Mouse (Mus musculus) forebrain, embryonic 12.5 days (tissue): Measurements from ENCODE around the gene Gnb4. TPM values are rescaled to one million over a fixed set of nuclear protein-coding genes. Genes with fewer than 3 reads are reported as not detected.
A peak's percentile ranks its signal among the peaks of the same experiment; 100 is the strongest.

Experiments used
- ATAC-seq: fragments of 200-750 bp; cut with Nextera tagmentation; 2 replicates; pipeline ENCODE4 v1.8.0; 2017; ENCODE audit warnings: moderate TSS enrichment; ENCODE audit not compliant: low FRiP score
- H3K27ac ChIP-seq: fragments of 300-500 bp; sonication (generic); 2 replicates; pipeline ENCODE4 v1.5.1; 2016; ENCODE audit warnings: mild to moderate bottlenecking
- H3K27me3 ChIP-seq: fragments of 300-500 bp; sonication (generic); 2 replicates; pipeline ENCODE4 v1.6.1; 2016; ENCODE audit warnings: mild to moderate bottlenecking
- H3K36me3 ChIP-seq: fragments of 300-500 bp; sonication (generic); replicated peaks from 2 replicates; pipeline ENCODE4 v1.6.1; 2016; ENCODE audit warnings: mild to moderate bottlenecking
- H3K4me1 ChIP-seq: fragments of 300-500 bp; sonication (generic); 2 replicates; pipeline ENCODE4 v1.6.1; 2016
- H3K4me2 ChIP-seq: fragments of 300-500 bp; sonication (generic); 2 replicates; pipeline ENCODE4 v1.6.1; 2016; ENCODE audit warnings: mild to moderate bottlenecking, moderate library complexity
- H3K4me3 ChIP-seq: fragments of 300-500 bp; sonication (generic); replicated peaks from 2 replicates; pipeline ENCODE4 v1.5.1; 2016; ENCODE audit warnings: mild to moderate bottlenecking
- H3K9ac ChIP-seq: fragments of 300-500 bp; sonication (generic); 2 replicates; pipeline ENCODE4 v1.6.1; 2016; ENCODE audit warnings: mild to moderate bottlenecking
- H3K9me3 ChIP-seq: fragments of 300-500 bp; sonication (generic); 2 replicates; pipeline ENCODE4 v1.6.1; 2016
- WGBS: fragments of 180-500 bp; shearing (Covaris S2); methylation state at CpG from one replicate; pipeline ENCODE4 v1.1.7; 2016; 5-methylcytosine and 5-hydroxymethylcytosine counted together
- polyA plus RNA-seq: library from polyadenylated mRNA; unstranded; fragments of >200 nt; fragmentation: Nextera tagmentation; extraction: Ambion mirVana; gene quantifications from 2 replicates; pipeline ENCODE4 v1.2.1, GENCODE M21; 2016

The Gnb4 gene
- polyA plus RNA-seq, 1 experiment from 2014 or later, result 40.5 TPM

DNA sequence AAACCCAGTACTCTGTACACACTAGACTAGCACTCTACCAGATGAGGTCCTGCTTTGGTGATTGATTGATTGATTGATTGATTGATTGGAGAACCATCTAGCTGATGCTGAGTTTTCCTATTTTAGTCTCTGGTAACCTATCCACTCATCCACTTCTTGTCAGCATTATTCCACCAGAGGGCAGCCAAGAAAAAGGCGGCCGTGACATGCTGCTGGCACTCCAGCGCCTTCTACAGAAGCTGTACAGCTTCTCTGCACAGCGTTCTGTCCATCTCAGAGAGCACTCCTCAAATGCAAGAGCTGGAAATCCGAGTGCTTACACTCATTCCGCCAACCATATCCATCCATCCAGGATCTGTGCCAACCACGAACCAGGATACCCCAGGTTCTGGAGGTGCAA lies 5.8 kb downstream of the Gnb4 start:
- peak; percentile 66; the same call in 1 of the 2 replicates for ATAC-seq
- no peak overlapping the region for H3K4me3 ChIP-seq
- H3K9me3 ChIP-seq, result no peaks in the 10 kb centered on the region
- no peak overlapping the region for H3K9ac ChIP-seq
- 0 out of 2 replicates have a peak, but pooled peaks cover 2% of the 10 kb centered on the region for H3K4me1 ChIP-seq
- 32% methylated on average over 7 of the region's 7 CpGs for WGBS
- no peak overlapping the region for H3K27ac ChIP-seq
- H3K27me3 ChIP-seq, result no peaks in the 10 kb centered on the region
- no peaks in the 10 kb centered on the region for H3K36me3 ChIP-seq
- no peak overlapping the region for H3K4me2 ChIP-seq

DNA sequence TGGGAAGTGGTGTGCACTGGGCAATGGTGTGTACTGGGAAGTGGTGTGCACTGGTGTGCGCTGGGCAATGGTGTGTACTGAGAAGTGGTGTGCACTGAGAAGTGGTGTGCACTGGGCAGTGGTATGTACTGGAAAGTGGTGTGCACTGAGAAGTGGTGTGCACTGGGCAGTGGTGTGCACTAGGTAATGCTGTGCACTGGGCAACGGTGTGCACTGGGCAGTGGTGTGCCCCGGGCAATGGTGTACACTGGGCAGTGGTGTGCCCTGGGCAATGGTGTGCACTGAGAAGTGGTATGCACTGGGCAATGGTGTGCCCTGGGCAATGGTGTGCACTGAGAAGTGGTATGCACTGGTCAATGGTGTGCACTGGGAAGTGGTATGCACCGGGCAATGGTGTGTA lies 7.2 kb downstream of the Gnb4 start:
- no peaks in the 10 kb centered on the region for H3K9me3 ChIP-seq
- ATAC-seq, result 0 out of 2 replicates have a peak, but pooled peaks have one; percentile 10
- H3K4me2 ChIP-seq, result no peak overlapping the region
- no peaks in the 10 kb centered on the region for H3K36me3 ChIP-seq
- H3K27me3 ChIP-seq, result no peaks in the 10 kb centered on the region
- no peak overlapping the region for H3K4me3 ChIP-seq
- H3K27ac ChIP-seq, result no peak overlapping the region
- 0 out of 2 replicates have a peak, but pooled peaks cover 2% of the 10 kb centered on the region for H3K4me1 ChIP-seq
- H3K9ac ChIP-seq, result no peak overlapping the region
- WGBS, result 97% methylated on average over 4 of the region's 4 CpGs

DNA sequence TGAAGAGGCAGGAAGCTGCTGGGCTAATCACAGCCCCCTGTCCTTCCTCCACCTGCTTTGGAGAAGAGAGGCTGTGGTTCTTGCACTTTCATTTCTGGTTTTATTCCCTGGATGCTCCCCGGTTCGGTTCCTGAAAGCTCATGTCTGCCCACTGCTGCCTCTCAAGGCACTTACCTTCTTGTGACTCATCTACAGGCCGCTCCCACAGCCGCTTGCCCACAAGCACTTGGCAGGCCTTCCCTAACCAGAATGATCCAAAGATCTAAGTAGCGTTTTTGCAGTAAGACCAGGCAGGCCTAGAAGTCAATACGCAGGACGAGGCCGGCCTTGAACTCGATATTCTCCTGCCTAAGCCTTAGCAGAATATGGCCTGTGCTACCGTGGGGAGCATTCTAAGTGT lies 15.3 kb downstream of the Gnb4 start:
- Histone ChIP-seq H3K4me2 (no peak overlapping the region), H3K27me3 (no peaks in the 10 kb centered on the region), H3K27ac (no peak overlapping the region), H3K9me3 (no peaks in the 10 kb centered on the region), H3K9ac (no peak overlapping the region), H3K36me3 (no peaks in the 10 kb centered on the region), H3K4me1 (no peaks in the 10 kb centered on the region), H3K4me3 (no peak overlapping the region)
- WGBS, result 94% methylated on average over 10 of the region's 10 CpGs
- ATAC-seq, result no peak

DNA sequence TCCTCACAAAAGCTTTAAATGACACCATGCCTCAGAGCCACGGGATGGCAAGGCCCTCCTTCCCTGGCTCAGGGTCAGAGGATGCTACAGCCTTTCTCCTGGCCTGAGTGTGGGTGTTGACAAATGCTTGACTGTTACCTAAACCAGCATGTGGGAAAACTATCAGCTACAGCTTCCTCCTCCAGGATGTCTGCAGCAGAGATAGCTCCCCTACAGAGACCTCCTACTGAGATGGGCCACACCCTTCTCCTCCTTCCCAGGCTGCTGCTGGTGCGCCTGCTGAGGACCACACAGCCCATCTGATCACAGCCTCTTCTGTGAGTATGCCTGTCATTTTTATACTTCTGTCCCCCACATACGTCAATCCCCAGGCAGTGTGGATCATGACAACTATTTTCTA lies 17.1 kb downstream of the Gnb4 start:
- Histone ChIP-seq H3K9me3 (no peaks in the 10 kb centered on the region), H3K4me3 (no peak overlapping the region), H3K9ac (no peak overlapping the region), H3K4me2 (no peak overlapping the region), H3K27me3 (no peaks in the 10 kb centered on the region), H3K4me1 (no peaks in the 10 kb centered on the region), H3K36me3 (no peaks in the 10 kb centered on the region), H3K27ac (no peak overlapping the region)
- ATAC-seq, result no peak
- WGBS, result 78% methylated on average over 3 of the region's 3 CpGs

DNA sequence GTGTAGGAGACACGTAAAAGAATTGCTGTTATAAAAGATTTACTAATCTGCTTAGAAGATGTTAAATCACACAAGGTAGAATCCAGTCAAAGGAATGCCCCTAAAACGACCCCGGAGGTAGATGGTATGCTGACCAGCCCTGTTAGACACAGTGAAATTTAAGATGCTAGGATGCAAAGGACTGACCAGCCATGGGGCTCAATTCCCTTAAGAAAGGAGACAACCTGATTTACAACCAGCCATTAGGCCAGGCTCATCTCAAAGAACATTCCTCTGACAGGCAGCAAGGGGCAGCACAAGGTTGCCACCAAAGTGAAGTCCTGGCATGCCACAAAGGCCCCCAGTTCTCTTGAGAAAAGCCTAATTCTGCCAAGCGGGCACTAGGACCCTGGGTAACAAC lies 21.3 kb downstream of the Gnb4 start:
- H3K4me1 ChIP-seq, result no peaks in the 10 kb centered on the region
- no peaks in the 10 kb centered on the region for H3K9me3 ChIP-seq
- H3K36me3 ChIP-seq, result no peaks in the 10 kb centered on the region
- H3K4me2 ChIP-seq, result no peak overlapping the region
- ATAC-seq, result no peak
- no peak overlapping the region for H3K27ac ChIP-seq
- H3K27me3 ChIP-seq, result no peaks in the 10 kb centered on the region
- WGBS, result 87% methylated on average over 4 of the region's 4 CpGs
- H3K4me3 ChIP-seq, result no peak overlapping the region
- H3K9ac ChIP-seq, result no peak overlapping the region

DNA sequence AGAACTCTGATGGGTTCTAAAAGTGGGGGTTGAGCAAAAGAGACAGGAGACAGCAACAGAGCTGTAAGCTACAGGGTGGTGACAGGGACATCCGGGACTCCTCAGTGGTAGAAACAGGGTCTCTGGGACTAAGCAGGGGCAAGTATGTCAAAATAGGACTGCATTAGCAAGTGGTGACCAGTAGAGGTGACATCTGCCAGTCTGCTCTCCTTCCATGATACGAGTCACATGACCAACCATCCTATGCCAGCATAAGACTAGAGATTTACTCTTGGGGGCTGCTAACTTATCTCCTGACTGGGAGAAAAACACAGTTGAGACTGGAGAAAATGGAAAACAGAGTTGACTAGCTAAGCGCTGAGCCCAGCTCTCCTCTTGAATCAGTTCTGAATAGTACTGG lies 30.1 kb downstream of the Gnb4 start:
- WGBS, result 91% methylated on average over 3 of the region's 3 CpGs
- H3K9ac ChIP-seq, result no peak overlapping the region
- H3K27ac ChIP-seq, result no peak overlapping the region
- no peaks in the 10 kb centered on the region for H3K9me3 ChIP-seq
- no peak overlapping the region for H3K4me2 ChIP-seq
- no peaks in the 10 kb centered on the region for H3K27me3 ChIP-seq
- H3K4me3 ChIP-seq, result no peak overlapping the region
- ATAC-seq, result no peak
- H3K4me1 ChIP-seq, result no peaks in the 10 kb centered on the region
- H3K36me3 ChIP-seq, result peaks cover 32% of the 10 kb centered on the region

DNA sequence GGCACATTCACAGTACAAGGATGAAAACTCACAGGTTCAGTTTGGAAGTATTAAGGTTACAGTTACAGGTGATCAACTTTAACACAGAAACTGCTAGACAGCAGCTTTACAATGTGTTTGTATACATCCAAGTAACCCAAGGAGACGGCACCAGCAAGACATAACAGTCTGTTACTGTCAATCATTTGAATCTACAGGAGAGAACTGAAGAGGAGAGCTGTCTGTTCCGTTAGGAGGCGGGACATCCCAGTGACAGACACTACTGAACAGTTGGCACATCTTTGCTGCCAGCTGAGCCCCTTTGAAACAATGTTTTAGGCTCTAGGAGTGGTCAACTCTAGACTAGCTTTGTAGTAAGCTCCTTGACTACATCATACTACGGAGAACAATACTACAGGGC lies 32.9 kb downstream of the Gnb4 start:
- H3K27me3 ChIP-seq, result no peaks in the 10 kb centered on the region
- H3K4me1 ChIP-seq, result no peaks in the 10 kb centered on the region
- H3K4me3 ChIP-seq, result no peak overlapping the region
- 93% methylated on average over 4 of the region's 4 CpGs for WGBS
- H3K36me3 ChIP-seq, result peaks cover 34% of the 10 kb centered on the region
- ATAC-seq, result no peak
- H3K4me2 ChIP-seq, result no peak overlapping the region
- H3K9me3 ChIP-seq, result no peaks in the 10 kb centered on the region
- H3K27ac ChIP-seq, result no peak overlapping the region
- no peak overlapping the region for H3K9ac ChIP-seq

DNA sequence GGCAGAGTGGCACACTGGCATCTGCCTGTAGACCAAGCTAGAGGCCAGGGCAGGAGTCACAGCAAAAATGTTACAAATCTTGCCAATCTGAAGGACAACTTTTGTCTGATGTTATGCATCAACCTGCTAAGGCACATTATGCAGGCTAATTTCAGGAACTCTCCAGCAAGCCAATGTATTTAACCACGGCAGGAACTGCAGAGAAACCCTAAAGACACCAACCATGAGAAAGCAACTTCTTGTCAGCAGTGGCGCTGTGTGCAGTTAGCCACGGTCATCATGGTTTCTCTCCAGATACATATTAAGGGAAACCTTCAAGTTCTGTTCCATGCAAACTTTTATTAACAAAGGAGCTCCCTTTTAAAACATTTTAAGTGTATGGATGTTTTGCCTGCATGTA lies 34.5 kb downstream of the Gnb4 start:
- H3K4me1 ChIP-seq, result no peaks in the 10 kb centered on the region
- H3K36me3 ChIP-seq, result peaks cover 38% of the 10 kb centered on the region
- H3K27me3 ChIP-seq, result no peaks in the 10 kb centered on the region
- ATAC-seq, result no peak
- H3K9ac ChIP-seq, result no peak overlapping the region
- H3K27ac ChIP-seq, result no peak overlapping the region
- no peak overlapping the region for H3K4me3 ChIP-seq
- 89% methylated on average over 3 of the region's 3 CpGs for WGBS
- H3K9me3 ChIP-seq, result no peaks in the 10 kb centered on the region
- H3K4me2 ChIP-seq, result no peak overlapping the region

DNA sequence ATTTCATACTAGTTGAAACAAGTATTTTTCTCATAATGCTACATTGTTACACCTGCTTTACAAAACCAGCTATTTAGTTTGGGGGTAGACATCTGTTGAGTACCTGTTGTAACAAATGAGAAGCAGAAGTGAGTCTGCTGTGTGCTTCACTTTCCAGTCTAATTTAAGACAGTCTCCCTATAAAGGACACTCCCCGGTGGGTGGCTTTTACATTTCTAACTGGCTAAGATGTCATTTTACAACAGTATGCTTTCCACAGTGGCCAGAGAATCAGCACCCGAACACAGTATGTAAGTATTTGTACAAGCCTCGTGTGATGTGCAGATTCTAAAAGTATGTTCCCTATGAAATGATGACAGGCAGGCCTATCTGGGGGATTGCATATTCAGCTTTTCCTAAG lies 35.6 kb downstream of the Gnb4 start:
- 79% methylated on average over 3 of the region's 3 CpGs for whole genome bisulfite sequencing

DNA sequence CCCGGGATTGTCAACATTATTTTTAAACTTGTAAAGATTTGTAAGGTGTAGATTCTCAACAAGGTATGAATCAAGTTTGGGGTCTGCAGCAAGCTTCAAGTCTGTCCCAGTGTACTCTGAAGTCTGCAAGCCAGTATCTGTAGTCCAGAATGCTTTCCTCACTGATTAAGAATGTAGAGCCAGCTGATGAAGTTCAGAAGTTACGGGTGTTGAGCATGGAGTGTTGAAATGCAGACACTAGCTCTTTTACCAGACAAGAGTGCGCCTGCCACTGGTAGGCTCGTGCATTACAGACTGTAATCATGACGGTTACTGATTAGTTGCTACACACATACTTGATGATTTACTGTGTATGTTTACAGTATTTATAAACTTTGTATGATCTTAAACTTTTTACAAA lies 37.6 kb downstream of the Gnb4 start:
- H3K27me3 ChIP-seq, result no peaks in the 10 kb centered on the region
- H3K4me3 ChIP-seq, result no peak overlapping the region
- no peak for ATAC-seq
- peaks cover 61% of the 10 kb centered on the region for H3K36me3 ChIP-seq
- no peak overlapping the region for H3K27ac ChIP-seq
- H3K4me1 ChIP-seq, result no peaks in the 10 kb centered on the region
- 90% methylated on average over 5 of the region's 5 CpGs for WGBS
- H3K9ac ChIP-seq, result no peak overlapping the region
- H3K4me2 ChIP-seq, result no peak overlapping the region
- no peaks in the 10 kb centered on the region for H3K9me3 ChIP-seq

More for the DNA sequence above, 35.6 kb downstream of the Gnb4 start:
- Histone ChIP-seq H3K4me3 (no peak overlapping the region), H3K4me2 (no peak overlapping the region), H3K9me3 (no peaks in the 10 kb centered on the region), H3K4me1 (no peaks in the 10 kb centered on the region), H3K27me3 (no peaks in the 10 kb centered on the region), H3K36me3 (peaks cover 45% of the 10 kb centered on the region), H3K27ac (no peak overlapping the region), H3K9ac (no peak overlapping the region)
- no peak for ATAC-seq

DNA sequence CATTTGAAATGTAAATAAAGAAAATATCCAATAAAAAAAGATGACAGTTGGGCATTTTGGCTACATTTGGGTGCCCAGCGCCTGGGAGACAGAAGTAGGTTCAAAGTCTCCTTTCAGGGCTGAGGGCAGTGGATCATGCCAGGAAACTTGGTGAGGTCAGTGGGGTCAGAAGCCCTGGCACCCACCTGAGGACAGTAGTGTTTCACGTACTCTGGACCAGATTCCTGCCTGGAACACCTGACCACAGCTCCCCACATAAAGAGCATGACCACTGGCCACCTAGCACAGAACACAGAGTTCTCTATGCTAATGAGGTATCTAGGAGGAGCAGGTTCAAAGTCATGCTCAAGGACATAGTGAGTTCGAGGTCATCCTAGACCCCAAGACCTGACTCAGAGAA lies 41.2 kb downstream of the Gnb4 start:
- peaks cover 42% of the 10 kb centered on the region for H3K36me3 ChIP-seq
- ATAC-seq, result no peak
- no peak overlapping the region for H3K4me3 ChIP-seq
- no peak overlapping the region for H3K4me2 ChIP-seq
- H3K9ac ChIP-seq, result no peak overlapping the region
- no peak overlapping the region for H3K27ac ChIP-seq
- 92% methylated on average over 3 of the region's 3 CpGs for WGBS
- no peaks in the 10 kb centered on the region for H3K4me1 ChIP-seq
- H3K27me3 ChIP-seq, result no peaks in the 10 kb centered on the region
- H3K9me3 ChIP-seq, result no peaks in the 10 kb centered on the region

DNA sequence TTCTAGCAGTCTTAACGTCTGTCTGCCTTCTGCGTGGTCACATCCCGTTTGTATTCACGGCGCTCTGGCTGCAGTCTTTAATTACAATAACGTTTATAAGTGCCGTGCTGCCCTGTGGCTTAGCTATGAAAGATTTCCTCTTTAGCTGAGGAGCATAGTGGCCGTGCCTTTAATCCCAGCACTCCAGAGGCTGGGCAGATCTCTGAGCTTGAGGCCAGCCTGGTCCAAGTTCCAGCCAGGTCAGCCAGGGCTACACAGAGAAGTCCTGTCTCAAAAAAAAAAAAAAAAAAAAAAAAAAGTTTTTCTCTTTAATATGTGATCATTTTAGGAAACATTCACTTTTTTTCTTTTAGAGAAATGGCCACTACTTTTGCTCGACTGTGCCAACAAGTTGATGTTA lies 42.5 kb downstream of the Gnb4 start:
- Histone ChIP-seq H3K9me3 (no peaks in the 10 kb centered on the region), H3K4me2 (no peak overlapping the region), H3K27ac (no peak overlapping the region), H3K4me3 (no peak overlapping the region), H3K9ac (no peak overlapping the region), H3K27me3 (no peaks in the 10 kb centered on the region), H3K36me3 (peaks cover 54% of the 10 kb centered on the region), H3K4me1 (no peaks in the 10 kb centered on the region)
- ATAC-seq, result no peak
- 37% methylated on average over 9 of the region's 9 CpGs for WGBS

DNA sequence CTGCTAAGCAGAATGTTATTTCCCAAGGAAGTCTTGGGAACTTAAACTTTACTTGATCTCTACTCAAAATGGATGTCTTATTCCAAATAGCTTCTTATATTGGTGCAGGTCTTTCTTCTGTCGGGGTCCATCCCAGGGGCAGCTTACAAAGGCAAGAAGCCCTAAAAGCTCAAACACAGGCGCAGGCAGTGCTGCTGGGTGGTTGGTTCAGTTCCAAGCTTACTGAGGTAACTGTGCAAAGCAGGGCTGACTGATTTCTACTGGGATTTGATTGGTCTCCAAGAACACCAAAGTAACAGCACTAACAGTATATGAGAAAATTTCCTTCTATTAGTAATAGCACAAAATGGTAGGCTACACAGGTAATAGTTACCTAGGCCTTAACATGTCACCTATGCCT lies 43.3 kb downstream of the Gnb4 start:
- H3K9ac ChIP-seq, result no peak overlapping the region
- WGBS, result 91% methylated on average over 2 of the region's 2 CpGs
- H3K4me1 ChIP-seq, result no peaks in the 10 kb centered on the region
- H3K27ac ChIP-seq, result no peak overlapping the region
- peaks cover 60% of the 10 kb centered on the region for H3K36me3 ChIP-seq
- no peak overlapping the region for H3K4me2 ChIP-seq
- no peaks in the 10 kb centered on the region for H3K9me3 ChIP-seq
- no peak overlapping the region for H3K4me3 ChIP-seq
- no peak for ATAC-seq
- no peaks in the 10 kb centered on the region for H3K27me3 ChIP-seq

DNA sequence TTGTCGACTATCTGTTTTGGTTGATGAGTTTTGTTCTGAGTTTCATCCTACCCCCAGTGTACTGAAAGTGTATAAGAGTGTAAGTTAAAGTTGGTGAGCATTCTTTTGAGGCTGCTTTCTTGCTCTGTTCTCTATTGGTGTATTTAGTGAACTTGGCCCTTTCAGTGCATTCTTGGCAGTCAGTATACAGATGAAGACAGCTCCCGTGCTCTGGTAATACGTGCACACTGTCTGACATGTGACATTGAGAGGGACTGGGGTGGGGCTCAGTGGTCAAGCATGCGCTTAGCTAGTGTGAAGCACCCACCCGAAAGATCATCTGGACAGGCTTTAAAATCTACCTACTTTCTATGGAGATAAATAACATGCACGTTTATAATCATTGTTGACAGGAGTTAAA lies 53.0 kb downstream of the Gnb4 start:
- Histone ChIP-seq H3K36me3 (peaks cover 41% of the 10 kb centered on the region), H3K27me3 (no peaks in the 10 kb centered on the region)

More for the DNA sequence above, 53.0 kb downstream of the Gnb4 start:
- Histone ChIP-seq H3K9me3 (no peaks in the 10 kb centered on the region), H3K9ac (no peak overlapping the region), H3K4me2 (no peak overlapping the region), H3K4me3 (no peak overlapping the region), H3K27ac (no peak overlapping the region), H3K4me1 (no peaks in the 10 kb centered on the region)
- ATAC-seq, result no peak
- WGBS, result 93% methylated on average over 6 of the region's 6 CpGs
